Mouse (Mus musculus) lung, postnatal 10 days (tissue): ENCODE measurements at regions not wholly inside any gene's neighbourhood (a gene's known extent, or its start where the extent isn't known, plus 50 kb on each side); places are given as distances from the start of the nearest gene placed in this dataset.

Source experiments
- DNase-seq: peaks from one replicate; pipeline ENCODE4 v3.0.0; 2021

DNA sequence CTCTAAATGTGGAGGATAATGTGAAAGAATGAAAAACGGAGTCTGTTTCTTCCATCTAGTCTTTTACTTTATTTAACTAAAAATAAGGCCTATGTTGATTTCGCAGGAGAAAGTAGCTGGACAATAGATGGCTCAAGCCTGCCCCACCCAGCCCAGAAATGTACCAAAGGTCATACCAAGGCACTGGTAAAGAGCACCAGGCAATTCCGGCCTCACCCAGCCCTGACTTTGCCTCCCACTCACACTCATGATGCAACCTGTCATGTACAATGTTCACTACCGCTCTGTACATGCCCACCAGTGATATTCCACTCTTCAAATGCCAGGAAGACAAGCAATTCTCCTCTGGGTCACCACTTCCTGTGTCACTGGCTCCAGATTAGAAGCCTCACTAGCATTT is 564.9 kb downstream of the Insc start:
- no peak for DNase-seq

DNA sequence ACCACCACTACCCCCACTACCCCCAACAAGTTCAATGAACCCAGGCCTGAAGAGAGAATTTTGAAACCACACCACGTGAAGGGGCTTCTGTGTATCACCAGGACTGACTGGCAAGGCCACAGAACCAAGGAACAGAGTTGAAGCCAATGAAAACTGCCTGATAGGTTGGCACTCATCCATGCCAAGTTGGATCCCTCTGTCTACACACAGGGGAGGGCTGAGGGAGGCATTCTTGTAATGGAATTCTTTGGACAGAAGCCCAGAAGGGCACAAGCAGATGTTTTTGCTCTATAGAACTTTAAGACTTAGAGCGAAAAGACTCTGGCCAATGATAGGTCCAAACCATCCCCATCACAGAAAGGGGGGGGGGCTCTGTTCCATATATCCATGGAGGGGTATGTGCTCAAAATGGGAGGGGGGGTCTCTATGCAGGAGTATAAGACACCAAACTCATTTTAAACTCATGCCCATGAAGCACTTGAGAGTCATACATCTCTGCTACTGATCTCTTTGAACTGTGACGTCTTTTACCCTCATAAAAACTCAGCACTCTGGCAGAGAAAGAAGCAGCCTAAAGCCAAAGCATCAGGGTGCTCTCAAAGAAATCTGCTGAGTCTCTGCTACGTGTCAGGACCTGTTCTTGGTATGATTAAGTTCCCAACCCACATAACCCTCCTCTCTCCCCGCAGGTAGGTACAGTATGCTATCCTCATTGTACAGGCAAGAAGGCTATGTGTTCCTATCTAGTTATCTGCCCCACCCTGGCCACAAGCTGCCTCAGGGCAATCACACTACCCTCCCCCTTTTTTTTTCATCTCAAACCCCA is 567.1 kb downstream of the Insc start:
- DNase-seq, result peak; percentile 14

DNA sequence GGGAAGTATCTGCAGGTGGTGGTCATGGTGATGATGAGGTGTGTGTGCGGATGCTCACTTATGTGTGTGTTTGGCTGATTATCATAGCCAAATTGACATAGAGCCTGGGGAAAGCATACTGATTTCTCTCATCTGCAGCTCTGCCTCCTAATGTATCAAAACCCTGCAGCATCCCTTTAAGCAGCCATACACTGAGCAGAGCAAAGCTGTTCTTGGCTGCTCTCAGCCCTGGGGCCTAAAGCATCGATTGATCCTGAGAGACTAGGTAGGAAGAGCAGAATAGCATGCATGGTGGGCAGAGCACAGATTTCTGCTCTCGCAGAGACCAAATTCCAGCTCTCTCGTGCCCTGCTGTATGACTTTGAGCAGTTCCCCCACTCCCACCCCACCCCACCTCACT is 576.0 kb downstream of the Insc start:
- no peak for DNase-seq

DNA sequence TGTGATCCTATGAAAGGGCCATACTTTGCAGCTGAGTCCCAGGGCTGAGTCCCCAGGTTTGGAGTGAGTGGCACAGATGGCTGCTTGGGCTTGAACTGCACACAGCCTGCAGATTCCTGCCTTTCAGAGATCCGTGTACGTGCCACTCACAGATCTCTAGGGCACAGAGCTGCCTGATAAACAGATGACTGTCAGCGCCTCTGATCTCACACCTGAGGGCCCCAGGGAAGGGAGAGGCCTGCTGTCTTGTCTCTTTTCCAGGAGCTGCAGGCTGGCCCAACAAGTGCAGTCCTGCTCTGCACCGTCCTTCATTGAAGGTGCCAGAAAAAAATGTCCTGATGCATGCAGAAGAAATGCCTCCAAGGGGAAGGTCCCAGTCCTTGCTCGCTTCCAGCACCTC is 579.5 kb downstream of the Insc start:
- no peak for DNase-seq

DNA sequence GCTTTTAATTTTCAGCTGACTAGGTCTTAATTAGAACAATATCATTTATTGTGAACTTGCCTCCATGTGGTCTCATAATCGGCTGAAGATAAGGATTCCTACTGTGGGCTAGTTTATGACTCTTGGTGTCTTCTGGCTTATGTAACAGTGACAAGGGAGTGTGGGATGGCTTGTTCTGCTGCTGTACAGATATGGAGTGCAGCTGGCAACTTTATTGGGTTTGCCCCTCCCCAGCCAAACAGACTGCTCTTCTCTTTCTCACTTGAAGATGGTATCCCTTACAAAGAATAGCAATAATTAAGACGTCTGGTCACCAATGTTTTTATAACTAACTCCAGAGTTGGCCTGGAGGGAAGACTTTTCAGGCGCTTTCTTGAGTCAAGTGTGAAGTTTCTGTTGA is 584.8 kb downstream of the Insc start:
- peak; percentile 18 for DNase-seq

DNA sequence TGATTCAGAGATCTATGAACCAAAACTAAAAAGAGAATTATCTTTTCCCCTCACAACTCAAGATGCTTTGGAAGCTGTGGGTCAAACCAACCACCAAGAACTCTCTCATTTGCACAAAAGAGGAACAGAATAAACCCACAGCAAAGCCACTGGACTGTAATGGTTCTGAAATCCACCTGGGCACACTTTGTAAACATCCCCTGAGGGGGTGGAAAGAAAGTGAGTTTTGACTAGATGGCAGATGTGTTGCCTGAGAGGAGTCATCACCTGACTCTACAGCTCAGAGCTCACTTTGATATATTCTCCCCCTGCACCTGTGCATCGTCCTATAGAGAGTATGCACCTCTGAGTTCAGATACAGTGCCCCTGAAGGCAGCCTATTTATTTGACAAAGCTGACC is 588.2 kb downstream of the Insc start:
- no peak for DNase-seq

DNA sequence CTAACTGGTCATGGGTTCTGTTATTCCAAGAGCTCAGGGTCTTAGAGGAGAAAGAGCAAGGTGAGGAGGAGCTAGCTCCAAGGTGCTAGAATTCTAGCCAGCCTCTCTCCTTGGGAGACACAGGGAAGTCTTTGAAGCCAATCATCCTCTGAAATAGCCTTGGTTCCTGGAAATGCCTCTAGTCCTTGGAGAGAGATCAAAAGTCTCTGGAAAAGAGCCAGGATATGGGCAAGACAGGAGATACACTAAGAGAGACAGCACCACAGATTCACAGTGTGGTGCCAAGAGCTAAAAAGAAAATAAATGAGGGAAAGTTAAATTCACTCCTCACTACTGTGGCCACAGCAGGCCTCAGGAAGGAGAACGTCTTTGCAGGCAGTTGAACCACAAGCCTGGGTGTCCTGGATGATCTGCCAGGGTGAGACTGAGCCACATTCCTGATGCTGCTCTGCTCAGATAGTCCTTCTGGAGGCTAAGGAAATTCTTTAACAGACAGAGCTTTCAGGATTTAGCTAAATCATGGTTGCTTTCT is 589.6 kb downstream of the Insc start:
- no peak for DNase-seq

DNA sequence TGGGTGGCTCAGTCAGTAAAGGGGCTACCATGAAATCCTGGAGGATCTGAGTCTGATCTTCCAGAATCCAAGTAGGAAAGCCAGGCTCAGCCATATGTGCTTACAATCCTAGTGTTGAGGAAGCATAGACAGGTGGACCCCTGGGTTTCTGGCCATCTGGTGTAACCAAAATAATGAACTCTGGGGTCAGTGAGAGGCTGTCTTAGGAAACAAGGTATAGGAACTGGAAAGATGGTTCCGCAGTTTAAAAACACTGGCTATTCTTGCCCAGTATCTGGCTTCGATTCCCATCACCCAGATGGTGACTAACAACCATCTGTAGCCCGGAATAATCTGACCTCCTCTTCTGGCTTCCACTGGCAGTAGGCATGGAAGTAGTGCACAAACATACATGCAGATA is 591.6 kb downstream of the Insc start:
- no peak for DNase-seq

DNA sequence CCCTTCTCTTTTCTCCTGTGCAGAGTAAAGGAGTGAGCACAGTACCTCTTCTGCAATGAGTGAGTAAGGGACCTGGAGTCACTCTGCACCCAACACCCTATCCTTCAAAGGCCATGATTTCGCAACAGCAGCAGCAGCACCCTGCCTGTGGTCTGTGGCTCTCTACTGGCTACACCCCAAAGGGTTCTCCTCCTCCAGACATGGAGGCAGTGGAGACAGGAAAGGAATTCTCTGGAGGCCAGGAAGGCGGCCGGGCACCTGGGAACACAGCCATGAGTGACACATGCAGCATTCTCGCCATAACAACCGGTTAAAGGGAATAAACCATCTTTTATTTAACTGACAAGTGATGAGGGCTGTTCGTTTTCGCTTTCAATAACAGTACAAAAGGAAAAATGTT is 596.7 kb downstream of the Insc start:
- DNase-seq, result peak; percentile 16

DNA sequence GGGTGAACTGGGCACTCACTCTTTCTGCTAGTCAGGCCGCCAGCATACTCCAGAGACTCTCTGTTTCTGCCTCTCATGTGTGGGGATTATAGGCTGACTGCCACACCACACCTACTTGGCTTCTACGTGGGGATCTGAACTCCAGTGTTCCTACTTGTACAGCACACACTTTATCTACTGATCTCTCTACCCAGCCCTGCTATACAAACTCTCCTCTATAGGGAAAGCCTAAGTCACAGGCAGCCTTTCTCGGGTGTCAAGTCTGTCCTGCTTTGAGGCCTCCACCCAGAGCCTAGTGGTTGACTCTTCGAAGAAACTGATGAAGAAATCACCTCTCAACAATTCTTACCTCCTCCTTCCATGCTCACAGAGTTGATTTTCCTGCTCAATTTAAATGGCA is 597.5 kb downstream of the Insc start:
- DNase-seq, result no peak

DNA sequence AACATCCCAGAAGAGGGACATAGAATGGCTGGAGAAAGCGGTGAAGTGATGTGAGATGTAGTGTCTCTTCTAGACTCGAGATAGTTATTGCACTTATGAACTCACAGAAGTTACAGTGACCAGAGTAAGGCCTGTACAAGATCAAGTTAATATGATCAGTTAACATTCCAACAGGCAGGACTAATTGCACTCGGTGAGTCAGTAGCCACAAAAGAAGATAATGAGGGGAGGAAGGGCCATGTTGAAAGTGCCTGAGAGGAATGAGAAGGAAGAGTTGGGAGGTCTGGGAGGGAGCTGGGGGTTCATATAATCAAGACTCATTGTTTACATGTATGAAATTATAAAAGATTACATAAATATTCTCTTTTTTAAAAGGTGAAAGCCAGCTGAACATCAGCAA is 602.3 kb downstream of the Insc start:
- no peak for DNase-seq

DNA sequence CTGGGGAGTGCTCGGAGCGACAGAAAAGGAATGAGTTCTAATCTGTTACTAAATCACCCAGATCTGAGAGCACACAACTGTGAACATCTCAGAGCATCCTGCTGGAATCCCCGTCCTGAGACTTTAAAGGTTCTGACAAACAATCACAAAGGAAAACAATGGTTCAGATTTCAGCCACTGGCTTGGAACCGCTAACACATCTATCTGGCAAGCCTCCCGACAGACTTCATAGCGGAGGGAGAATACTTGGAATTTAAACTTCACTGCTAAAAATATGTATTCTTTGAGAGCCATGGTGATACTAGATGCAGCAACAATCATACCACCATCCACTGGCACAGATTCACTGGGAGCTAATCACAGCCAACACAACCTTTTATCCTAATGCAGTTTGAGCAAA is 615.2 kb downstream of the Insc start:
- peak; percentile 10 for DNase-seq

DNA sequence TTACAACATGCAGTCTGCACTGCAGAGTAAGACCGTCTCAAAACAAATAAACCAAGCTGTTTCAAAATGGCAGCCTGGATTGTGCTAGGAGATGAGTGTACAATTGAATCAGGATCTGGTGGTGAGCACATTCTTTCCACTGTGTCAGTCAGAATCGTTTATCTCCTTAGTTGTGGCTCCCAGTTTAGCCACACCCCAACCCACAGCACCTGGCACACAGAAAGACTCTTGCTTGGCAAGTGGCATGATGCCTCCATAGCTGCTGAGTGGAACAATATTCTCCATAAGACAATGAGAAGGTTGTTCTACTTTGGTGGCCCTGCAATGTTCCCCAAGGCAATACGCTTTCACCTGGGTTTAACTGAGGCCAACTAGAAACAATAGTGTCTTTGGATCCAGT is 616.6 kb downstream of the Insc start:
- DNase-seq, result no peak

DNA sequence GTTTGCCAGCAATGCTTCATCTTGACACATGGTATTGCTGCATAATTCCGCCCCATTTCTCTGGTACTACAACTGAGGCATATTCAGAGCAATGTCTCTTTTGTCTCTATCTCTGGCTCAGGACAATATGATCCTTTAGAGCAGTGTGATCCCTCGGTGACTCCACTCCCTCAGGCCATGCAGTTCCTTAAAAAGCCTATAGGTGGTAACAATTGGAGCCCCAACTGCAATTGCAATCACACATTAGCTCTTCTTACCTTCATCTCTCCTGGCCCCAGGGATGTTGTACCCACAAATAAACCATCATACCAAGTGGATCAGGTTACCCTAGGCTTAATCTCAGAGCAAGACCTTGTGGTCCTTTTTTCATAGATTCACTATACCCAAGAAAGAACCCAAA is 618.6 kb downstream of the Insc start:
- no peak for DNase-seq

DNA sequence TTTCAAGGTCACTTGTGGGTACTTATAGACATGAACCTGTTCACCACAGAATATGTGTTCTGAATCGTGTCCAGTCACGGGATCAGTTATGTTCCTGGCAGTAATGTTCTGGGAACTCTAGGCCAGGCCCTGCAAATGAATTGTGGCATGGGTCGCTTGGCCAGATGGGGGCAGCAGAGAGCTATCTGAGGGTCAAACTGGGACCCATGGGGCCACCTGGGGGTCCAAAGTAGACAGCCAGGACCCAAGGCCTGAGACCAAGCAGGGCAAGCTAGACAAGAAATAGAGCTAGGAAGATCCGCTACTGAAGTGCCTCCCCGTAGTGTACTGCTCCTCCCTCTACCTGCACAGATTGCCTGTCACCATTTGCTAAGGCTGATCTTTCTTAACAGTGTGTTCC is 623.4 kb downstream of the Insc start:
- peak; percentile 68 for DNase-seq

DNA sequence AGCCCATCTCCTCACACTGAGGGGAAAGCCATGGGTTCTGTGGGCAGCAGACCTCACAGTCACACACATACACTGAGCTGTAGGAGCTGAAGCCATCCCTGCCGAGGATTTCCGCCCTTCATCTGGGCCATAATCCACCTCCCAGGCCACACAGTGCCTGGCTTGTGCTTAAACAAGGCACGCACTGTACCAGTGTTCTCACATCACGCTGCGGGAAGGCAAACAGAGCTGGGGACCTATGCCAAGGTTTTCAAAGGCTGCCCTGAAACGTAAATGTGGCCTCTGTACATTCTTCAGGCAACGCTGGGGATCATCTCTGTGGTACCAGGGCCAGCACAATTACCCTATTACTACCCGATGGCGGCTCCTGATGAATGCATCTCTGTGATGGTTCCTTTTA is 627.6 kb downstream of the Insc start:
- no peak for DNase-seq

DNA sequence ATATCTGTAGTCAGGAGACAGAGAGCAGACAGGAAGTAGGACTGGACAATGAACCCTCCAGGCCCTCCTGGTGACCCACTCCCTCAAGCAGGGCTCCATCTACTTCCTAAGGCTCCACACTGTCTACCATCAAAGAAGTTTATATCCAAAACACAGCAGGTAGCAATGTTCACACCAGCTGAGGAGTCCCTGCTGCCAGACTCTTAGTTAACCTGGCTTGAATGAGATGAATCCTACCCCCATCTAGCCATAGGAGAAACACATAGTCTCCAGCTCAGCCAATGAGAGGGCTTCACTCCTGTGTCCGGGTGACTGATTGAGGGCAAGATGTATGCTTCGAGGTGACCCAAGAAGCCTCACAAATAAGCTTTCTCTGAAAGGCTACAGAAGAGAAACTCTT is 629.4 kb downstream of the Insc start:
- no peak for DNase-seq

DNA sequence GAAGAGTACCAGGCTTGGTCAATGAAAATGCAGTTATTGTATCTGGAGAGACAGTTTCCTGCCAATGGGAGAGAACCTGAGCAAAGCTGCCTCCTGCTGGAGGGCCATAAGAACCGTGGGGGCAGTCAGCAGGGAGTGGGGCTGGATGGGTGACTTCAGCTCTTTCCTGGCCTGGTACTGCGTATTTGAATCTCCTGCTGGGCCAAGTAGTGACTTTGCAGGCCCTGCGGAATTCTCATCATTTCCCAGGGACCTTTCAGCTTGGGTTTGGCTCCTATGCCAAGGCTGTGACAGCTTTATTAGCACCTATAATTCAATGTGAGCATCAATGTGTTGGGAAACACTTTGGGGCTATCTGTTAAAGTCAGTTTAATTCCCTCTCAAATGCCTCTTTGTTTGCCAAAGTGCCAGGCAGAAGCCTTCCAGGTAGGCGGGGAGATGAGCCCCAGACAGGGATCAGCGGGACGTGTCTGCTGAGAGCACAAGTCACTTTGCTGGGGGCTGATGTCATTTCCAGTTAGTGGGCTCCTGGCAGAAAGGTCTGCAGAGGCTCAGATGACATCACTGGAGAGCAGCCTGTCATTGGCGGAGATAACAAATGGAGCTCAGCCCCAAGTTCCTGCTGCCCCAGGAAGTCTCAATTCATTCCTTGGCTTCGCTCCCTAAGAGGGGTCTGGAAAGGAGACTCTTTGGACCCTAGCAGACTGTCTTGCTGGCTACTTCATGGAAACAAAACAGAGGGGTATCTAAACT is 630.5 kb downstream of the Insc start:
- DNase-seq, result no peak

DNA sequence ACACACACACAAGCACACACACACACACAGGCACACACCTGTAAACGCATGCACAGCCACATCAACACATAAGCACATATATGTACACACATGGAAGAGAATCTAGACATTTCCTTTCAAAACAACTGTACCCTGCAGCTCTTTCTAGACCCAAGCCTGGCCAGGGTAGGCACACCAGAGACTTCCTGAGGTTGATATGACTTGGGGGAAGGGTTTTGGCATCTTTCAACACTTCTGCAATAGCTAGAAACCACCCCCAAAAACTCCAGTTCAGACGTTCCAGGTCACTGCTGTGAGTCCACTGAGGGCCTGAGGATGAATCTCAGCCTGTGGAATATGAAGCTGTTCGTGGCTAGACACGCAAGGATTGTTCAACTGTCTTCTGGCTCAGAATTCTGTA is 632.6 kb downstream of the Insc start:
- DNase-seq, result no peak

DNA sequence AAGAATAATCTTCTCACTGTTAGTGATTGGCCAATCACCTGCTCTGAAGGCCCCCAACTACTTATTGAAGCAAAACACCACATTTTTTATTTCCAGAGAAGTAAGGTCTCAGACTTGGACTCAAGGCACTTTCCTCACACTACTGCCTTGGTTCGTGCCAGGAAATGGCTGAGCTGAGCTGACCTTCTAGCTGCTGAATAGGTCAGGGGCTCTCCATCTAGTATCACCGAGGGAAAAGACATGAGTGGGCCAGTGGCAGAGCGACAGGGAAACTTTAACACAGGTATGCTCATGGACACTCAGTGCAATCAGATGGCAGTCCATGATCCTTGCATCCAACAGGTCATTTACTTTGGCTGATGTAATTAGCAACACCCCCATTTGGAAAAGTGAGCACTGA is 635.3 kb downstream of the Insc start:
- no peak for DNase-seq

DNA sequence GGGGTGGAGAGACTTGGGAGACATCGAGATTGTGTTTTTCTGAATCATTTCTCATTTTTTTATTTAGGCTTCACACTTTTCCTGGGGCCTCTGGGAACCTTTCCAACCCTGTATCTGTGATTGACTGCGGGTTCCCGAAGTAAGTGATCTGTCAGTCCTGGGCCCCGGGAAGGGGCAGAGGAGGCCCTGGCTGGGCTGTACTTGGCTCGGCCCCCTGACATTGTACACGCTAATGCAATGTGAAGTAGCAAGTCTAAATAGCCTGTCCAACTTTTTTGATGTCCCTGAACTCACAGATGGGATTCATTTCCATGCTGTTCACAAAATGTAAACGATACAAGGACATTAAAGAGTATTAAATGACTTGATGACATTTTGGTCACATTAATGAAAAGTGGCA is 636.1 kb downstream of the Insc start:
- DNase-seq, result peak; percentile 6

DNA sequence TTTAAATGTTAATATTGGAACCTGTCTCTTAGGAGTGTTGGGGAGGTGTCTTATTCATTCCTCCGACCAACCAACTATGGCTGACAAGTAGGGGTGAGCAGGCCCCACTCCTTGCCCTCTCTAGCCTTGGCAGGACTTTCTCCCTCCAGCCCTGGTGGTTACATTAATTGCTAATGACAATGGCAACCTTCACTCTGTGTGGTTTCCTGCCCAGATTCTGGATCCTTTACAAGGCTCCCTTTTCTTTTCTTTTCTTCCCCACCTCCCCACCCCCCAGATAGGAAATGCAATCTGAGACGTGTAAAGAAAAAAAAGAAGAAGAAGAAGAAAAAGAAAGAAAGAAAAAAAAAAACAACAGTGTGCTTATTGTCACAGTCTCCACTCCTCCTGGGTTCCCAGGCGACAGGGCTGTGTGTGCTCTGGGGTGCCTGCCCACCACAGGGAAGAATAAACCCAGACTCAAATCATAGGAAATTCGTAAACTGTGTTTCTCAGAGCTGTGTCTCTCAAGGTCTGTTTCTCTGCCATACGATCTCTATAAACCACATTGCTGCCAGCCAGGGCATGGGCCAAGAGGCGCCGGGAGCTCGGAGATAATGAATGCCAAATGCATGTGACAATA is 637.6 kb downstream of the Insc start:
- DNase-seq, result no peak

DNA sequence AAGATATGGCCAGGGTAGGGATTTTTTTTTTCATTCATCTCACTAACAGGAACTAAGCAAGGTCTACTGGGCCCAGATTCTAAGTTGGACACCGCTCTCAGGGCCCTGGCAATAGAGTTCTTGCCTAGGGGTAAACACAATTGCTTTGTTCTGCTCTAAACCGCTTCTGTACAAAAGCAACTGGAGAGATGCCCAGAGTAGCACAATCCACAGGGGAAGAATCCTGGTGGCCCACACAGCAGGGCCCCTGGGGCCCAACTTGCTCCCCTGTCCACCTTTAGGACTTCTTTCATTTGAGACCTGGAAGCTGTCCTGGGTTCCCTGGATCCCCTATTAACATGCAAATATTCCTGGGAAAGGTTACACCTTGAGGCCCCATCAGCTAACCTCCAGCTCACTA is 639.4 kb downstream of the Insc start:
- no peak for DNase-seq

DNA sequence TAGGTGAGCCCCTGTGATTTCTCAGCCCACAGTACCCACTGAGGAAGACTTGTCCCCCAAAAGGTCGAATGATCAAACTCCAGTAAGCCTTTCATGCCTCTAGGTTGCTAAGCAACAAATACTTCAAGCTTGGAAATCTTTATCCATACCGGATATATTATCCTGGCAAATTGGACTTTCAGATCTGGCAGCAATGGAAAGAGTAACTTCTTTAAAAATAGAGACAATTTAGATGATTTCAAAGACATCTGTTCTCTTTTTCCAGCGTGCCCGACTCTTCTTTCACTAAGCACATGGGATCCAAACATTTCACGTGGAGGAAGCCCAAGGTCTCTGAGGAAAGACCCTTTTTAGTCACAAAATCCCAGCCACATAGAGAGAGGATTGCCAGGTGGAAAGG is 645.4 kb downstream of the Insc start:
- DNase-seq, result no peak
